Mouse (Mus musculus): ENCODE measurements around the gene Rwdd3.

Gene Rwdd3

DNA sequence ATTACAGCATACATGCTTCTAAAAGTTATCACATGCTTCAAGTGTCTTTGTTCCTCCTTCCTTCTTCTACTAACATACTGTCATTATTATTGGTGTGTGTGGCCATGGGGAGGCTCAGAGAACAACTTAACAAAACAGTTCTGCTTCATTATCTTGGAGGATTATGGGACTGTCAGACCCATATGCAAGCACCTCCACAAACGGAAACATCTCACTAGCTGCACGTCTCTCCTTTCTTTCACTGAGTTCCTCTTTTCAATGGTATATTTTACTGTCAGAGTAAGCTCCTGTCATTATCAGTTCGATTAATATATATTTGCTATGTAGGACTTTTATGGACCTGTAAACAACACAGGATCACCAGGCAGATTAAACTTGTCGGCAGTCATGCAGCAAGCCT, 11.1 kb downstream of the Rwdd3 start:
- DNase-seq (ENCODE audit: low spot score), result no peak

DNA sequence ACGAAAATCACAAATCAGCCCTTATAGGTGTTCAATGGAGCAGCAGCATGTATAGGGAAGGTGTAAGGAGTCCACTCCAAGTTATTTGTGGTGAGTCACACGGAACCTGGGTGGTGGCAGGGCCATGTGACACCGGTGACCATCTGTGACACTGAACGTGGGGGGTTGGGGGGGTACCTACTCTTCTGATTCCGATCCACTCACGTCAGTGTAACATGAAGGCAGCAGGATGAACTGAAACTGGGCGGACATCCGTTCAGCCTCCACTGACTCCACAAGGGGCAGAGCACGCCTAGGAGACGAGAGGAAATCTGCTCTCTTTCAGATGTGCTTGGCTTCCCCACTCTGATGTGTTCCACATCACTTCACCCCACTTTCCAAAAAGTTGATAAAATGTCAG, 11.9 kb downstream of the Rwdd3 start:
- DNase-seq (ENCODE audit: low spot score), result no peak

DNA sequence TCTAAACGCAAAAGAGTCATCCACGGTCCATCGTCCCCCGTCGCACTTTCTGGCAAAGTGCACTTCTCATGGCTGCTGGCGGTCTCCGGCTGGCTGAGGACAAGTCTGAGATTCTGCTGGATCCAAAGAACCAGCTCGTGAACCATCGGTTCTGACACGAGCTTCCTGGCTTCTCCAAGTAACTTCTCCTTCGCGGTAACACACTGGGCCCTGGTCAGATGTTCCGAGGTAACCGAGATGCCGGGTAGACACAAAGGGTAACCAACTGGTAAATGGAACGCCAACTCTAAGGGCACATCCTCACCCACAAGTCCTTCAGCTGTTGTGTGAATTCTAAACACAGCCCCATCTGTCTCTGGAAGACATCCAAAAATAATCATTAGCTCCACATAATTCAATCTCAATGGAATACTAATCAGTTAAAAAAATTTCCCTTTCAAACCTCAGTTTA, 12.6 kb downstream of the Rwdd3 start:
- no peak for DNase-seq (ENCODE audit: low spot score)

DNA sequence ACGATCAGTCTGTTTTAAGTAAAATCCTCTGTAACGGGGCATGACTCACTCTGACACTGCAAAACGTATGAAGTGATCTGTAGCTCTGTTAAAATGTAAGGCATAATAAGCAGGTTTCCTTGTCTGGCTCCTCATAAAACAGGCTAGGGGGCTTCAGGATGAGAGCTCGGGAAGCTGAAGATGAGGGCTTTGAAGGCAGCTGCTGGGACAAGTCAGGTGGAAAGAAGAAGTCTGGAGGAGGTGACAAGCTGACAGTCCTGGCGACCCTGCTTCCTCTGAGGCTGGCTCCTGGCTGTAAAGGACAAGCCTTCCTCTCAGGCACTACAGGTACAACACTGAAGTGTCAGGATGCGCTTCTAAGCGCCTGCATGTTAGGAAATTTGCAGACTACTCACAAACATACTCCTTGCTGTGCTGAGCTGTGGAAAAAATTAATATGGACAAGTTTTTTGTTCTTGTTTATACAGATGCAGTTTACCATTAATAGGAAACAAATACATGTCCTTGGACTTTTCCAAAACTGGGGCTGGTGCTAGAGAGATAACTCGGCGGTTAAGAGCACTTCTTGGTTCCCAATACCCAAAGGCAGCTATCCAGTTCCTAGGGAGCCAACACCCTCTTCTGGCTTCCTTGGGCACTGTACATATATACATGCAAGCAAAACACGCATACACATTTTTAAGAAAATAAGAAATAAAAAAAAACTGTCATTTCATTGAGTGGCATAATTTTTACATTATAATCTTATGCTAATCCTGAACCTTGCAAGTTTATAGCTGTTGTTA, 13.8 kb downstream of the Rwdd3 start:
- no peak for DNase-seq (ENCODE audit: low spot score)

DNA sequence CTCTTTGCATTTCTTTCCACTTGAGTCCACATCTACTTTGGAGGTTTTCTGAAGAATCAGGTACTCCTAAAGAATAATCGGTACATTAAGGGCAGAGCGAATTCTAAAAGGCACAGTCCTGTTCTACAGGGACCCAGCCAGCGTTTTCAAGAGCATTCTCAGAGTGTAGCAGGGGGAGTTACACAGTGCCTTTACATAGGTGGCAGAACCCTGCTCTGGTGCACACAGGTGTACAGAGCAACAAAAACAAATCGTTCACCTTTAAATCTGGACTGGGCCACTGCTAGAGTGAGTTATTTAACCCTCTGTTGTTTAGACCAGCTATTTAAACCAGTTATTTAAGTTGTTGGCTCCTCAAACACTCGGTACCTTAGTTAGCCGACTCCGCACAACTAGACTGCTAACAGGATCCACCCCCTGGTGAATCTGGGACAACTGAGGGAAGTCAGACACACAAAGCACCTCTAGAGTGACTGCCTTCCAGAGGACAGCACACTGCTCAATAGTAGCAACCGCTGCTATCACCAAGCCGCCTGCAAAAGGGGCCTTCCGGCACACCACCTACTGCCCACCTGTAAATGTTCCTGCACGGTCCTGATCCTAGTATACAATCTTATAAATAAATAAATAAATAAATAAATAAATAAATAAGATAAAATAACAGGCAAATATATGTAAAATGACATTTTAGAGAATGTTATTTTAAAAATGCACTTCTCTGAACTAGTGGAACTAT, 14.9 kb downstream of the Rwdd3 start:
- DNase-seq (ENCODE audit: low spot score), result no peak

- no peak for DNase-seq (ENCODE audit: low spot score)
Measured at GRCm38 (mm10) chr3:121156043-121156442, 15.5 kb downstream of the Rwdd3 start.

- DNase-seq (ENCODE audit: low spot score), result no peak
Measured at GRCm38 (mm10) chr3:121133937-121134336, 37.6 kb downstream of the Rwdd3 start.

DNA sequence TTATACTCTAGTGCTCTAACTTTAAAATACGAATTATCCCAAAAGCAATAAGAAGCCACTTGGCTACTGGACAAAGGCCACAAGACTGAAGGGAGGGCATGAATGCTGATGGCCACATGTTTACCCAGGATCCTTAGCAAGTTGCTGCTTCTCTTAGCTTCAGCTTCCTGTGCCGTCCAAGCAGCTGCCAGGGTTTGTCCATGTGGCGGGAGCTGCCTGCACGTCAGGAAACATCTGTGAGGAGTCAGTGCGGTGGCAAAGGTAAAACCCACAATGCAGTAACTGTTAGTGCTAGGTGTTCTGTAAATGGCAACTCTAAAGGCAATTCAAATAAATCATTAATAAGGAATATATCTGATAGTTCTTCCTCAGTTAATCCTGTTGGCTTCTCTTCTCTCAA, 38.5 kb downstream of the Rwdd3 start:
- no peak for DNase-seq (ENCODE audit: low spot score)

GRCm38 (mm10) chr3:121127171-121127570, 44.3 kb downstream of the Rwdd3 start:
- DNase-seq (ENCODE audit: low spot score), result no peak

GRCm38 (mm10) chr3:121126476-121126875, 45.0 kb downstream of the Rwdd3 start:
- DNase-seq (ENCODE audit: low spot score), result no peak

DNA sequence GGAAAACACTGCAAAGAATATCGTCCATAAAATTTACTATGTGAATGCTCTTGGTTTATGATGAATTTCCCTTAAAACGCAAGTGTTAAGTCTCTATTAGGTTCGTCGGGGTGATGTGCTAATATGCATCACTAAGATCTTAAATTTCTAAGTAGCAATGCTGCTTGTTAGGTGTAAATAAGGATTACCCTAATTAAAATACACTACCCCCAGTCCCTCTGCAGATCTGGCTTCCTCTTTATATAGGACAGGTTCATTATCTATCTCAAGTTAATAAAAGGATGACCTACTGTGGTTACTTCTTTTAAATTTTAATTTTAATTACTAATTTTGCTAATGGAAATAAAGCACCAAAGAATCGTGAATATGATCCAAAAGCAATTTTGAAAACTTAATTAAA, 50.4 kb downstream of the Rwdd3 start:
- no peak for DNase-seq (ENCODE audit: low spot score)

DNA sequence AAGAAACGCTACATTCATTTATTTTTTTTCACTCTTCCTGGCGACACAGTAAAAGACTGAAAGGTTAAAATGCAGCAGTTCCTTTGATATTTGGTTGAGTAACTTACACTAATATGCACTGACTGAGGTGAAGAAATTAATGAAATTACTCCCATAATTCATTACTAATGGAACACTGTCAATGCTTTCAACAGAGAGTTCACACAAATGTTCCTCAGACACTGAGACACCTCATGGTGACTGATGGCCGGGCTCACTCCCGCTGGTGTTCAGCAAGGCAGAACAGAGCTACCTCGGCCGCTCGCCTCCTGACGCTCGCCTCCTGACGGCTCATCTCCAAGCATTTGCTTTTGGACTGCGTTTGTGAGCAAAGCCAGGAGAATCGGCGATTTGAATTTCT, 54.9 kb downstream of the Rwdd3 start:
- DNase-seq (ENCODE audit: low spot score), result no peak

DNA sequence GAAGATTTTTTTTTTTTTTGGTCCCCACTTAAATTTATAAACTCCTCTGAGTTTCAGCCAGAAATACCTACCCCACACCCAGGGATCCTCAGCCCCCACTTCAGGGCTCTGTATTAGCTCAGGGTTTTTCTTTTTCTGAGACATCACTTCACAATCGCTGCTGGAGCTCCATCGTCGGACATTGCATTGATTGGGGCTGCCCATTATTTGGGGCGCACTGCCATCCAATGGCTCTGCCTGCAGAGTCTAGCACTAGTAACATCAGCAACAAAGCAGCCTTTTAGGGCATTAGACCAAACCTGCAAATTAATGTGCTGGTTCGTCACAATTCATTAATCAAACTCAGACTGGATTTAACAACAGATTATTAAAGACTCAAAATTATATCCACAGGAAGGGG, 55.4 kb downstream of the Rwdd3 start:
- no peak for DNase-seq (ENCODE audit: low spot score)

DNA sequence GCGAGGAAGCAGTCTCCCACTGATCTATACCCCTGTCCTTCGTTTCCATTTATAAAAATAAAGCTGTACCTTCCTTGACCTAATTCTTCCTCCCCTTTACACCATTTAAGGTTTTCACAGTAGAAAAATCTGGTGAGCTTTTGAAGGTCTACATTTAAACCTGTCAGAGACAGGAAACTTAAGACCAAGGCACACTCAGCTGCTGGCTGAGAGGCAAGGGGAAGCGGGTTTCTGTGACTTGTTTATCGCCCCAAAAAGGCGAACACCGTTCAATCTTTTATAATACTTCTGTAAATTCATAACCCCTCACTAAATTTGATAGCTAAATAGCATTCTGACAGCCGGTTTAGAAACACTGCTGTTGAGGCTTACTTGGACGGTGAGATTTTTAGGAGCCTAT, 60.4 kb downstream of the Rwdd3 start:
- no peak for DNase-seq (ENCODE audit: low spot score)

- no peak for DNase-seq (ENCODE audit: low spot score)
Measured at GRCm38 (mm10) chr3:121110430-121110829, 61.1 kb downstream of the Rwdd3 start.

DNA sequence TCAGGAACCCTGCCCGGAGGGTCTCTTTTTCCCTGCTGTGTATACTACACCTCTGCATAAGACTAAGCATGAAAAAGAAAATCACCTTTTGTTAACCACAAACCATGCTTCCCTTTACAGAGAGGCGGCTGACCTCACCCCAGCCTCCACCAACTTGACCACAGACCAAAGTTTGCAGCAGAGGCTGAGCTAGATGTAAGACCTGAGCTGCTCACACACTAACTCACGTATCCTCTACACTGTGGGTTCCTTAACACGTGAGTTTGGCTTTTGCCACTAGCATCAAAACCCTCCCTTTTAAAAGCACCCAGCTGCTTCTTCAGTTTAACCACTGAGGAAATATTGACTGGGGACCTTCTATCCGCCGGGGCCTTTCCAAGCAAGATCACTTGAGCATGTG, 64.0 kb downstream of the Rwdd3 start:
- DNase-seq (ENCODE audit: low spot score), result no peak

DNA sequence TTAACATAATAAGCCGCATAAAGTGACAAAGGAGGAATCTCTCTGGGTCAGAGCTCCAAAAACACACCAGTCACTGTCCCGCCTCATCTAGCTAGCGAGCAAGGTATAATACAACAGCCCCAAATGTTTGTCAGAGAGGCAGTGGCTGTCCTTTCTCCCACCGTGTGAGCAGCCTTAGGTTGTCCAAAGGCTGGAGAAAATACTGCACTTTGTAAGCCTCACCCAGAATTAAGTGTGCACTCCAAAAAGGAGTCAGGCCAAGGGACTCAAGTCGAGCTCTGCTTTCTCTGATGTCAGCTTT, 66.1 kb downstream of the Rwdd3 start:
- DNase-seq (ENCODE audit: low spot score), result no peak

Data from ovary, postnatal 36 days (tissue).